Mouse (Mus musculus) granulocyte monocyte progenitor cell, adult 5-6 weeks (primary cell): ENCODE results near the gene Tcte2. TPM values are rescaled to one million over a fixed set of nuclear protein-coding genes. Genes with fewer than 3 reads are reported as not detected.

Experiments used
- ATAC-seq: replicated peaks from 2 replicates; pipeline ENCODE4 v1.8.0; 2016; ENCODE audit warnings: mild to moderate bottlenecking, moderate TSS enrichment, inconsistent platforms; ENCODE audit not compliant: poor library complexity, severe bottlenecking
- total RNA-seq, 2 experiments: library from RNA; stranded (forward) in 1 of 2; stranded (reverse) in 1 of 2; fragments of 200-712, 200-1000 nt in 1 of 2; fragments of >200 nt in 1 of 2; fragmentation: Nextera tagmentation in 1 of 2; gene quantifications; 2 replicates each; pipeline ENCODE4 v1.2.3; 2014 to 2017

The Tcte2 gene
- total RNA-seq, 2 experiments from 2014 or later = not detected

GRCm38 (mm10) chr17:13725004-13725550 lies 36.5 kb downstream of the Tcte2 start:
- ATAC-seq = no peak

- no peak for ATAC-seq
Observed at GRCm38 (mm10) chr17:13722434-13722833, 39.2 kb downstream of the Tcte2 start.

- ATAC-seq = no peak
Observed at GRCm38 (mm10) chr17:13721372-13721771, 40.3 kb downstream of the Tcte2 start.

GRCm38 (mm10) chr17:13720187-13720586 lies 41.4 kb downstream of the Tcte2 start:
- no peak for ATAC-seq

GRCm38 (mm10) chr17:13717428-13717827 lies 44.2 kb downstream of the Tcte2 start:
- no peak for ATAC-seq

GRCm38 (mm10) chr17:13716336-13716735 lies 45.3 kb downstream of the Tcte2 start:
- ATAC-seq = no peak

GRCm38 (mm10) chr17:13715511-13715910 lies 46.1 kb downstream of the Tcte2 start:
- ATAC-seq = peak; percentile 95

- ATAC-seq = no peak
Observed at GRCm38 (mm10) chr17:13714654-13715053, 47.0 kb downstream of the Tcte2 start.

- ATAC-seq = no peak
Observed at GRCm38 (mm10) chr17:13714128-13714527, 47.5 kb downstream of the Tcte2 start.

GRCm38 (mm10) chr17:13712518-13712917 lies 49.1 kb downstream of the Tcte2 start:
- no peak for ATAC-seq

- ATAC-seq = no peak
Observed at GRCm38 (mm10) chr17:13712116-13712515, 49.5 kb downstream of the Tcte2 start.

- ATAC-seq = no peak
Observed at GRCm38 (mm10) chr17:13711173-13711572, 50.5 kb downstream of the Tcte2 start.

GRCm38 (mm10) chr17:13705481-13705921 lies 56.1 kb downstream of the Tcte2 start:
- ATAC-seq = no peak

- no peak for ATAC-seq
Observed at GRCm38 (mm10) chr17:13703611-13704320, 57.9 kb downstream of the Tcte2 start.

GRCm38 (mm10) chr17:13700131-13701016 lies 61.3 kb downstream of the Tcte2 start:
- no peak for ATAC-seq

- ATAC-seq = no peak
Observed at GRCm38 (mm10) chr17:13699716-13700115, 61.9 kb downstream of the Tcte2 start.

- no peak for ATAC-seq
Observed at GRCm38 (mm10) chr17:13698194-13698593, 63.4 kb downstream of the Tcte2 start.

- no peak for ATAC-seq
Observed at GRCm38 (mm10) chr17:13697646-13698045, 64.0 kb downstream of the Tcte2 start.

- no peak for ATAC-seq
Observed at GRCm38 (mm10) chr17:13695881-13696280, 65.7 kb downstream of the Tcte2 start.

GRCm38 (mm10) chr17:13695211-13695610 lies 66.4 kb downstream of the Tcte2 start:
- no peak for ATAC-seq

GRCm38 (mm10) chr17:13694181-13694580 lies 67.4 kb downstream of the Tcte2 start:
- no peak for ATAC-seq
